Mouse (Mus musculus): ENCODE measurements at regions not wholly inside any gene's neighbourhood (a gene's known extent, or its start where the extent isn't known, plus 50 kb on each side); places are given as distances from the start of the nearest gene placed in this dataset.

- Histone ChIP-seq H3K9me3 (ENCODE audit: control insufficient read depth, insufficient read depth, low read depth, low read length) (no peaks in the 10 kb centered on the region), H3K27ac (ENCODE audit: insufficient read depth, low read depth, low read length, poor library complexity, severe bottlenecking) (no peak overlapping the region), H3K4me3 (ENCODE audit: insufficient read depth in 1 of 2, low read depth in 1 of 2, low read length in 2 of 2, poor library complexity in 1 of 2, severe bottlenecking in 1 of 2) (no peak overlapping the region), H3K9ac (ENCODE audit: insufficient read depth, low read depth, low read length, poor library complexity, severe bottlenecking) (no peak overlapping the region), H3K36me3 (ENCODE audit: control insufficient read depth, insufficient read depth, low read length, poor library complexity, severe bottlenecking) (no peaks in the 10 kb centered on the region), H3K4me1 (ENCODE audit: control insufficient read depth in 2 of 2, insufficient read depth in 2 of 2, low read length in 2 of 2, poor library complexity in 1 of 2) (no peaks in the 10 kb centered on the region)
- in situ Hi-C loops (cut with MboI; ENCODE audit: low sequenced_read_pairs in 2 of 2, unreplicated experiment in 2 of 2) = no loop called here
- TF ChIP-seq ZNF384 (IDR thresholded peaks at IDR 0.05; ENCODE audit: low read depth, low read length) = no peak
- no peak for TF ChIP-seq CHD2 (IDR thresholded peaks at IDR 0.05; ENCODE audit: low read depth, low read length)
- no peak for TF ChIP-seq HCFC1 (IDR thresholded peaks at IDR 0.05; ENCODE audit: borderline replicate concordance, insufficient read depth, low read length)
- no peak for DNase-seq (ENCODE audit: low read depth, low spot score)
These were observed 208.5 kb upstream of the Spdye4c start for GRCm38 (mm10) chr2:128382473-128382872.

GRCm38 (mm10) chr2:128384612-128385011 is 206.4 kb upstream of the Spdye4c start:
- Histone ChIP-seq H3K36me3 (ENCODE audit: control insufficient read depth, insufficient read depth, low read length, poor library complexity, severe bottlenecking) (no peaks in the 10 kb centered on the region), H3K4me3 (ENCODE audit: insufficient read depth in 1 of 2, low read depth in 1 of 2, low read length in 2 of 2, poor library complexity in 1 of 2, severe bottlenecking in 1 of 2) (no peak overlapping the region)

GRCm38 (mm10) chr2:128386846-128387621 is 204.0 kb upstream of the Spdye4c start:
- Histone ChIP-seq H3K36me3 (ENCODE audit: control insufficient read depth, insufficient read depth, low read length, poor library complexity, severe bottlenecking) (no peaks in the 10 kb centered on the region), H3K27ac (ENCODE audit: insufficient read depth, low read depth, low read length, poor library complexity, severe bottlenecking) (no peak overlapping the region), H3K9ac (ENCODE audit: insufficient read depth, low read depth, low read length, poor library complexity, severe bottlenecking) (no peak overlapping the region), H3K4me1 (ENCODE audit: control insufficient read depth in 2 of 2, insufficient read depth in 2 of 2, low read length in 2 of 2, poor library complexity in 1 of 2) (peaks cover 0 to 2% of the 10 kb centered on the region in 2 experiments; a peak in 1 of 4 replicates), H3K4me3 (ENCODE audit: insufficient read depth in 1 of 2, low read depth in 1 of 2, low read length in 2 of 2, poor library complexity in 1 of 2, severe bottlenecking in 1 of 2) (no peak overlapping the region), H3K9me3 (ENCODE audit: control insufficient read depth, insufficient read depth, low read depth, low read length) (no peaks in the 10 kb centered on the region)
- TF ChIP-seq MAFK (IDR thresholded peaks at IDR 0.05; ENCODE audit: insufficient read depth, low read depth, low read length) (no peak), CHD2 (IDR thresholded peaks at IDR 0.05; ENCODE audit: low read depth, low read length) (no peak), HCFC1 (IDR thresholded peaks at IDR 0.05; ENCODE audit: borderline replicate concordance, insufficient read depth, low read length) (no peak), ZNF384 (IDR thresholded peaks at IDR 0.05; ENCODE audit: low read depth, low read length) (no peak), ZC3H11A (IDR thresholded peaks at IDR 0.05; ENCODE audit: borderline replicate concordance, low read depth, low read length) (no peak)
- DNase-seq (ENCODE audit: low read depth, low spot score) = no peak
- in situ Hi-C loops (cut with MboI; ENCODE audit: low sequenced_read_pairs in 2 of 2, unreplicated experiment in 2 of 2) = no loop called here

More at GRCm38 (mm10) chr2:128384612-128385011, 206.4 kb upstream of the Spdye4c start:
- H3K27ac ChIP-seq (ENCODE audit: insufficient read depth, low read depth, low read length, poor library complexity, severe bottlenecking) = no peak overlapping the region
- no peak for DNase-seq (ENCODE audit: low read depth, low spot score)
- H3K4me1 ChIP-seq (ENCODE audit: control insufficient read depth in 2 of 2, insufficient read depth in 2 of 2, low read length in 2 of 2, poor library complexity in 1 of 2) = no peaks in the 10 kb centered on the region
- H3K9me3 ChIP-seq (ENCODE audit: control insufficient read depth, insufficient read depth, low read depth, low read length) = no peaks in the 10 kb centered on the region
- TF ChIP-seq ZNF384 (IDR thresholded peaks at IDR 0.05; ENCODE audit: low read depth, low read length) (no peak), ZC3H11A (IDR thresholded peaks at IDR 0.05; ENCODE audit: borderline replicate concordance, low read depth, low read length) (no peak), CHD2 (IDR thresholded peaks at IDR 0.05; ENCODE audit: low read depth, low read length) (no peak), MAFK (IDR thresholded peaks at IDR 0.05; ENCODE audit: insufficient read depth, low read depth, low read length) (no peak), HCFC1 (IDR thresholded peaks at IDR 0.05; ENCODE audit: borderline replicate concordance, insufficient read depth, low read length) (no peak)
- in situ Hi-C loops (cut with MboI; ENCODE audit: low sequenced_read_pairs in 2 of 2, unreplicated experiment in 2 of 2) = no loop called here
- no peak overlapping the region for H3K9ac ChIP-seq (ENCODE audit: insufficient read depth, low read depth, low read length, poor library complexity, severe bottlenecking)

GRCm38 (mm10) chr2:128387851-128388471 is 203.0 kb upstream of the Spdye4c start:
- TF ChIP-seq HCFC1 (IDR thresholded peaks at IDR 0.05; ENCODE audit: borderline replicate concordance, insufficient read depth, low read length) (no peak), MAFK (IDR thresholded peaks at IDR 0.05; ENCODE audit: insufficient read depth, low read depth, low read length) (no peak), ZC3H11A (IDR thresholded peaks at IDR 0.05; ENCODE audit: borderline replicate concordance, low read depth, low read length) (no peak), CHD2 (IDR thresholded peaks at IDR 0.05; ENCODE audit: low read depth, low read length) (no peak), ZNF384 (IDR thresholded peaks at IDR 0.05; ENCODE audit: low read depth, low read length) (no peak)
- no peak for DNase-seq (ENCODE audit: low read depth, low spot score)
- in situ Hi-C loops (cut with MboI; ENCODE audit: low sequenced_read_pairs in 2 of 2, unreplicated experiment in 2 of 2) = no loop called here
- H3K36me3 ChIP-seq (ENCODE audit: control insufficient read depth, insufficient read depth, low read length, poor library complexity, severe bottlenecking) = no peaks in the 10 kb centered on the region
- peaks cover 0 to 4% of the 10 kb centered on the region in 2 experiments; a peak in 1 of 4 replicates for H3K4me1 ChIP-seq (ENCODE audit: control insufficient read depth in 2 of 2, insufficient read depth in 2 of 2, low read length in 2 of 2, poor library complexity in 1 of 2)
- H3K9me3 ChIP-seq (ENCODE audit: control insufficient read depth, insufficient read depth, low read depth, low read length) = no peaks in the 10 kb centered on the region
- H3K9ac ChIP-seq (ENCODE audit: insufficient read depth, low read depth, low read length, poor library complexity, severe bottlenecking) = no peak overlapping the region
- H3K4me3 ChIP-seq (ENCODE audit: insufficient read depth in 1 of 2, low read depth in 1 of 2, low read length in 2 of 2, poor library complexity in 1 of 2, severe bottlenecking in 1 of 2) = no peak overlapping the region
- no peak overlapping the region for H3K27ac ChIP-seq (ENCODE audit: insufficient read depth, low read depth, low read length, poor library complexity, severe bottlenecking)
